Mouse (Mus musculus) leukemia stem cell, adult 10-12 weeks (primary cell): ENCODE data around the gene Gm9837. TPM values are rescaled to one million over a fixed set of nuclear protein-coding genes. Genes with fewer than 3 reads are reported as not detected.

ENCODE experiments used
- polyA plus RNA-seq: library from polyadenylated mRNA; stranded (reverse); fragments of >175 nt; gene quantifications from 2 replicates; pipeline ENCODE4 v1.2.3, GENCODE M21; 2012; ENCODE audit warnings: low replicate concordance

The Gm9837 gene
- not detected in 2 replicates for polyA plus RNA-seq

DNA sequence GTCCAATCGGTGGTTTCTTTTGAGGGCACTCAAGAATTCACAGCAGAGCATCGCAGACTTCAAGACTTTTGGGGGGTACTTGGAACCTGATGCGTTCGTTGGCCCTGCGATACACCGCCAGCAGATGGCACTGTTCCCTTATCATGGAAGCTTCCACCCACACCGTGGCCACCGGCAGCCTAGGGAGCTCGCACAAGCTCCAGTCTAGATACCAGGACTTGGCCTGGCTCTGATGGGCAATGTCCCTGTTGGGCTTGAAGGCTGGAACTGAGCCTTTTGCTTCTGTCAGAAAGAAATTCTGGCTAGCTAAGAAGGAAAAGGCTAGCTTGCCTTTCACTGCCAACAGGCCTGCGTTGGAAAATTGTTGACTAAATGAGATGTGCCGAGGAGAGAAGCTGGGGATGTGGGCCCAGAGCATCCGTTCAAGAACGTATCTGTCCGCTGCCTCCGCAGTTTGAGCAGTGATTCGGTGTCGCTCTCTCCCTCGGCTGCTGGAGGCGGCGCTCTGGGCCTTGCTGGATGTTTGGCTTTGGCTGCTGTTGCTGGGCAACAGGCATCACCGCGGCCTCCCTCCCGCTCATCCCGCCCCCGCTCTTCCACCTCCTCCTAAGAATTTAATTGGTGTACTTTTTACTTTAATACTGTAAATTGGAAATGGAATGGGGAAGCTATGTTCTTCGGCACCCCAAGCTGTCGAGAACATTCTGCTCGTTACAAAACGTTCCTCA is at the start of gene Gm9837:
TSS of gene Gm9837 (minus strand) at position 512 of the 728 bp plus-strand sequence.

DNA sequence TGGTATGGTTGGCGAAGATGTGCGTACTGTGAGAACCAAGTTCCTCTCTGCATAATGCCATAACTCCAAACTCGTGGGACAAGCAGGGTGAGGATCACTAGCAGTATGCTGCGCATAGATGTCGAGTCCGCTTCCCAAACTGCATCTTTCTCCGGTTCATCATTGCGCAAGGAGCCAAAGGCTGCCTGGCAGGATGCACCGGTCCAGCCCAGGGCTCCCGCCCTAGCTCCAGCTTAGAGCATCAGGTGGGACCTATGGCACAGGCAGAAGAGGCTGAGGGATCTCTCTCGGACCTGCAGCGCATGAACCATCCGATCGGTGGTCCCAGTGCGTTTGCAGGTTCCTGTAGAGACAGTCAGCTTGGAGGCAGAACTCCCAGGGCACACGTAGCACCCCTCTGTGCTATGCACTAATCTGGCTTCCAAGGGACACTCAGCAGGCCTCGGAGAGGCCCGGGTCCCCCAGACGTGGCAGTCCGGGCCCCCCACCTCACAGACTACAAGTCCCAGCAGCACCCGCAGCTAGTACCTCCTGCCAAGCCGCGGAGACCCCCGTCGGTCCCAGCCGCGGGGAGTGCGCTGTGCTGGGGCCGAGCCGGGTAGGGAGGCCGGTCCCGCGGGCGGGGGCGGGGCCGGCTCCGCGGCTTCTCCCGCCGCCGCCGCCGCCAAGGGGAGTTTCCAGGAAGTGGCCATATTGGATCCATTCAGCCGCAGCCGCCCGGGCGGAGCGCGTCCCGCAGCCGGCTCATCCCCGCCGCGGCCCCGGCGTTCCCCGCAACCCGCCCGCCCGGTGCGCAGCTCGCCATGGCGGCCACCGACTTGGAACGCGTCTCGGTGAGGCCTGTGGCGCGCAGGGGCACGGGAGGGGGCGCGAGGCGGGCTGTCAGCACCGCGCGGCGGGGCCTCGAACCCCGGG is 49.2 kb upstream of the Gm9837 start, which contains the start of gene Sept8:
TSS of gene Sept8 (plus strand) at position 51 of the 915 bp plus-strand sequence.

DNA sequence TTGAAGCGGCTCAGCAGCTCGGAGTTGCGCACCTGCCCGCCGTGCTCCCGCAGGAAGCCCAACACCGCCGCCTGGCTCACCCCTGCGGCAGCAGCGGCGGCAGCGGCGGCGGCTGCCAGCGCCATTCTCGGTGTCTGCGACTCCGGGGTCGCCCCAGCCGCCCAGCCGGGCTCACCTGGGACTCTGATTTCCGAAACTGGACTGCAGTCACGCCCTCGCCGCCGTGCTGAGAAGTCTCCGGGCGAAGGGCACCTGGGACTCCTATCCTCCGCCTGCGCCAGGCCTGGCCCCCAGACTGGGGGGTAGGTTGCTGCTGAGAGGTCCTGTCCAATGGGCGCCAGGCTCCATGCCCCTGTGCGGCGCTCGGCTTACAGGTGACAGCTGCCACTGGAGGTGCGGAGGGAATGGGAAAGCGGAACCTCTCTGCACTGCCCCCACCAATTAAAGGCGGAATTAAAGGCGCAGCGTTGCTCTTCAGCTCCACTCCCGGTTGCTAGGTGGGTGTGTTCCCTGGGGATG is 9.6 kb upstream of the Gm9837 start, which contains the start of the genes Gm9945 and Sowaha:
TSS of gene Gm9945 (plus strand) at position 384 of the 519 bp plus-strand sequence.
TSS of gene Sowaha (minus strand) at position 492 of the 519 bp plus-strand sequence.

DNA sequence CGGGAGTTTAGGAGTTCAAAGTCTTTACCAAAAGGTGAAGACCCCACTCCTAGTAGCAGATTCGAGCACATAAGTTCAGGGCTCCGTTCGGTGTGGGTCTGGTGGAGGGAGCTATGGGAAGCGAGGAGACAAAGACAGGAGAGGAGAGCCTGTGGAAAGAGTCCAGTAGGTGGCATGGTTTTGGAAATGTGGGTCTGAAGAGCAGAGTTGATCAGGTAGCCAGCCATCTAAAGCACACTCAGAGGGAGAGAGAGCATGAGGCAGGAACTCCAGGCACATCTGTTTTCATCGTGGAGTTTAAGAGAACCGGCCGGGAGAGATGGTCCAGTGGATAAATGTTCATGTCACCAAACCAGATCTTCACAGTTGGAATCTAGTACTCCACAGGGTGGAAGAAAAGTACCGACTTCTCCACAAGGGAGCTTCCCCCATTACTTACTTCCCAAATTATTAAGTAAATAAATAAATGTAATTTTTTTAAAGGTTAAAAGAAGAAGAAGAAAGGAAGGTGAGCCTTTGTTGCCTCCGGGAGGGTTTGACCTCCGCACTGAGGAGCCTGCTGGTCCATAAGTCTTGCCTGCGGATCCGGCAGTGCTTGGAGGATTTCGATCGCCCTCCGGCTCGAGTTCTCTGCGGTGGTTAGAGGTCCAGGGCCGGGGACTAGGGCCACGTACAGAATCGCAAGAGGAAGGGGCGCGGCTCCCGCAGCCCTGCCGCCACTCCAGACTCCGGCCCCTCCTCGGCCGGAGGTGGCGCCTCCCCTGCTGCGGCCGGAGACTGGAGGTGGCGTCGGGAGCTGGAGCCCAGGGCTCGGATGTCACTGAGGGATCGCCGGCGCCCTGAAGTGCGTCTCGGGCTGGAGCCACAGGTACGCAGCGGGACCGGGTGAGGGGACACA is 13.6 kb downstream of the Gm9837 start, which contains the start of the genes Gm10447 and Shroom1:
TSS of gene Gm10447 (minus strand) at position 637 of the 898 bp plus-strand sequence.
TSS of gene Shroom1 (plus strand) at position 732 of the 898 bp plus-strand sequence.

DNA sequence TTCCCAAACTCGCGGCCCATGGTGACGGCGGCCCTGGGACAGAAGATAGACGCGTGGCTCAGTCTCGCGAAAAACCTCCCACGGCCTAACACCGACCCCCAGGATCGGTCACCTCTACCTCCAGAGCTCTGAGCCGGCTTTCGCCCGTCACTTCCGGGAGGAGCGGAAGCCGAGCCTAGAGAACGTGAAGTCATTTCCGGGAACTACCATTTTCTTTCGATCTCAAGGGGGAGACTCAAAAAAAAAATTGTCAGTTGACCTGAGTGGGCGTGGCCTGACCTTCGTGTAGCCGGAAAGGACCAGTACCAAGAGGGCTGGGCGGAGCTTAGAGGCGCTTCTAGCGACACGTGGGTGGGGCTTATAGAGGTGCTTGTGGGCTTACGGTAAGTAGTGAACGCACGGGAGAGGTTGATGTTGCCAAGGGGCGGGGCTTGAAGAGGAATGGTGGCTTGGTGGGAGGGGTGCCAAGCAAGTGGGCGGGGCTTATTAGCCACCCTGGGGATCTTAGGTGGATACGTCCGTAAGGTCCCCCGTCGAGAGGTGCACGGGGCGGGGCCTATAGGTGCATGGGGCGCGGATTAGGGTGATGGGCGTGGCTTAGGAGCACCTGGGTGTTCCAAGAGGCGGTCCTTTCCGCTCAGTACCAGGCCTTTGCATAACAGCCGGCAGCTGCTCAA is 39.5 kb downstream of the Gm9837 start, which contains the start of the genes Uqcrq and Gdf9:
TSS of gene Uqcrq (minus strand) at position 162 of the 677 bp plus-strand sequence.
TSS of gene Gdf9 (plus strand) at position 354 of the 677 bp plus-strand sequence.

DNA sequence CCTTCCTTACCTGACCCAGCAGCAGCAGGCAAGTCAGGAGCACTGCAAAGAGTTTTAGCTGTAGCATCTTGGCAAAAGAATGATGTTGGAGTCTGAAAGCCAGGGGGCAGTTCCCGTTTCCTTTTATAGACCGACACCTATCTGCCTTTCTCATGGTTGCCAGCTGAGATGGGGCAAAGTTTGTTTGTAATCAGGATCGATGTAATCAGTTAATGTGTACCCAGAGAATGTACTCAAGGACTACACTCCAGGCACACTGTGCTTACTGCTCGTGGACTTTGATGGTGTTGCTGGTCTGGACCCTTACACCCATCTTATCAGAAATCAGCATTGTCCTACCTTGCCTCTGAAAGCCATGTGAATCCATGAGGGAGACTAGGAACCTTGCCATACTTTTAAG is 47.2 kb downstream of the Gm9837 start, which contains the start of gene Leap2:
TSS of gene Leap2 (minus strand) at position 135 of the 400 bp plus-strand sequence.

Other genes with a start within 250 kb of the Gm9837 start
- 32.3 and 52.4 TPM in 2 replicates for gene Hspa4, start 170.0 kb downstream of the Gm9837 start, polyA plus RNA-seq
- gene Zcchc10, start 145.8 kb downstream of the Gm9837 start, polyA plus RNA-seq, result 0.52 and 0.69 TPM in 2 replicates
- gene Aff4, start 119.6 kb downstream of the Gm9837 start, polyA plus RNA-seq, result 2.3 and 2.4 TPM in 2 replicates
- not detected in 2 replicates for gene Leap2, start 47.3 kb downstream of the Gm9837 start, polyA plus RNA-seq
- gene Uqcrq, start 39.6 kb downstream of the Gm9837 start, polyA plus RNA-seq, result 98.3 and 206 TPM in 2 replicates
- gene Gdf9, start 39.5 kb downstream of the Gm9837 start, polyA plus RNA-seq, result 0.19 TPM in 1 of 2 replicates, not detected in the other
- not detected in 2 replicates for gene Gm10447, start 13.4 kb downstream of the Gm9837 start, polyA plus RNA-seq
- gene Shroom1, start 13.3 kb downstream of the Gm9837 start, polyA plus RNA-seq, result 0.07 and 0.17 TPM in 2 replicates
- 0.46 TPM in 1 of 2 replicates, not detected in the other for gene Gm9945, start 9.7 kb upstream of the Gm9837 start, polyA plus RNA-seq
- gene Sowaha, start 9.8 kb upstream of the Gm9837 start, polyA plus RNA-seq, result 28.7 and 36.3 TPM in 2 replicates
- gene Sept8, start 48.8 kb upstream of the Gm9837 start, polyA plus RNA-seq, result 119 and 194 TPM in 2 replicates
- gene Kif3a, start 96.9 kb upstream of the Gm9837 start, polyA plus RNA-seq, result 2.0 and 5.8 TPM in 2 replicates
- not detected in 2 replicates for gene Il4, start 148.2 kb upstream of the Gm9837 start, polyA plus RNA-seq
- gene Il13, start 164.2 kb upstream of the Gm9837 start, polyA plus RNA-seq, result not detected in 2 replicates
- gene Rad50, start 236.8 kb upstream of the Gm9837 start, polyA plus RNA-seq, result 6.2 and 10.7 TPM in 2 replicates